12 mouse cellular contexts compared by ENCODE assay signal in the genomic region with DNA sequence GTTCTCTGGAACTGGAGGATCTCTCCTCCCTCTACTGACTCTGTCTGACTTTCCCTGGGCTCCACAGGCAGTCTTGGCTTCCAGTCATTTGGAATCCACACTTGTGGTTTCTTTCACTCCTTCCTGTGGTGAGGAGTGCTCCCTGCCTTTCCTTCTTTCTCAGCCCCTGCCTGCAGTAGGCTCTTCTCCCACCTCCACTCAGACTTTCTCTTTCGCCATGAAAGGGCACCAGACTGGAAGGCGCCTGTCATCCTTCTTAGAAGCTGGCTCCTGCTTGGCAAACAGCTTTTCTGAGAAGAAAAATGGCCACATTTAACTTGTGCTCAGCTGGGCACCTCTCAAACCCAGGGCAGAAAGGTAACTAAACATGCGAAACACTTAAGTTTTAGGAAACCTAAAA.
A peak's percentile ranks its signal among the peaks of the same experiment; 100 is the strongest.
DNase-seq lines count a peak whose midpoint lies in the region; ATAC-seq and TF ChIP-seq lines count a peak whose summit lies in the region.
"Had no signal": no experiment of that assay in that cellular context is flagged by ENCODE, and none has a peak within 500 bp of the region (broad histone marks: within the 10 kb centered on the region; RNA-seq: fewer than 3 reads in every experiment).

No protein-coding gene starts in this region.

- peaks cover 4% of the 10 kb centered on the region for H3K36me3 ChIP-seq in C2C12 (ENCODE audit: control insufficient read depth, insufficient read depth)
- peaks cover 43% of the 10 kb centered on the region for H3K36me3 ChIP-seq in forebrain, embryonic 13.5 days (ENCODE audit: poor library complexity, severe bottlenecking)
- peaks cover 22% of the 10 kb centered on the region for H3K36me3 ChIP-seq in midbrain, embryonic 10.5 days
- H3K36me3 ChIP-seq: heart, embryonic 15.5 days; kidney, embryonic 15.5 days had no signal

- peak; percentile 62 for ATAC-seq in forebrain, embryonic 13.5 days

- H3K4me3 ChIP-seq in C2C12 (ENCODE audit: insufficient read depth, poor library complexity, severe bottlenecking), result no peak overlapping the region
- no peak overlapping the region for H3K4me3 ChIP-seq in forebrain, embryonic 13.5 days
- H3K4me3 ChIP-seq in midbrain, embryonic 10.5 days, result no peak overlapping the region
- H3K4me3 ChIP-seq: heart, embryonic 15.5 days; kidney, embryonic 15.5 days; limb, embryonic 15.5 days had no signal

- peak overlapping the region; percentile 34; the same call in 1 of the 2 replicates for H3K9ac ChIP-seq in forebrain, embryonic 13.5 days
- H3K9ac ChIP-seq: heart, embryonic 15.5 days; kidney, embryonic 15.5 days; limb, embryonic 15.5 days had no signal

- no peaks in the 10 kb centered on the region for H3K79me3 ChIP-seq in C2C12 (ENCODE audit: low read depth)

- H3K4me1 ChIP-seq in forebrain, embryonic 13.5 days, result peaks cover 40% of the 10 kb centered on the region
- peaks cover 16% of the 10 kb centered on the region for H3K4me1 ChIP-seq in midbrain, embryonic 10.5 days
- H3K4me1 ChIP-seq: heart, embryonic 15.5 days; kidney, embryonic 15.5 days had no signal

- no peaks in the 10 kb centered on the region for H3K27me3 ChIP-seq in C2C12 (ENCODE audit: control insufficient read depth, insufficient read depth, insufficient read length)
- H3K27me3 ChIP-seq in forebrain, embryonic 13.5 days, result no peaks in the 10 kb centered on the region
- no peaks in the 10 kb centered on the region for H3K27me3 ChIP-seq in midbrain, embryonic 10.5 days (ENCODE audit: low read depth, poor library complexity, severe bottlenecking)
- H3K27me3 ChIP-seq: heart, embryonic 15.5 days; kidney, embryonic 15.5 days; limb, embryonic 15.5 days had no signal

- DNase-seq in brain, adult 2 months (ENCODE audit: low read depth, low spot score), result peak; percentile 75
- no peak for DNase-seq in midbrain, embryonic 10.5 days (ENCODE audit: low spot score)
- no peak for DNase-seq in yolk sac, embryonic 10.5 days (ENCODE audit: low spot score)
- DNase-seq in spleen, postnatal 4 days (ENCODE audit: low spot score in 2 of 2), result no peak
- DNase-seq in adrenal gland, adult 8-10 months, result no peak
- DNase-seq in adrenal gland, adult 2 months, result no peak
- DNase-seq: thymus, adult 18-20 months had no signal

- H3K27ac ChIP-seq in forebrain, embryonic 13.5 days, result peak overlapping the region; percentile 94
- peak overlapping the region; percentile 78 for H3K27ac ChIP-seq in midbrain, embryonic 10.5 days (replicated peaks)
- H3K27ac ChIP-seq: heart, embryonic 15.5 days; kidney, embryonic 15.5 days; limb, embryonic 15.5 days had no signal

- H3K9me3 ChIP-seq in forebrain, embryonic 13.5 days (replicated peaks), result no peaks in the 10 kb centered on the region
- no peaks in the 10 kb centered on the region for H3K9me3 ChIP-seq in midbrain, embryonic 10.5 days (replicated peaks)
- H3K9me3 ChIP-seq: heart, embryonic 15.5 days; kidney, embryonic 15.5 days; limb, embryonic 15.5 days had no signal

- H3K79me2 ChIP-seq in C2C12 (ENCODE audit: control insufficient read depth, insufficient read depth), result no peaks in the 10 kb centered on the region

- H3K4me2 ChIP-seq in forebrain, embryonic 13.5 days, result no peak overlapping the region
- H3K4me2 ChIP-seq: heart, embryonic 15.5 days; kidney, embryonic 15.5 days; limb, embryonic 15.5 days had no signal

- no peak for TF ChIP-seq CTCF in C2C12 (IDR thresholded peaks at IDR 0.05; ENCODE audit: control insufficient read depth, insufficient read depth, insufficient read length)

- H3ac ChIP-seq in C2C12 (ENCODE audit: control insufficient read depth, insufficient read length, low read depth), result no peak overlapping the region

- WGBS in forebrain, embryonic 13.5 days, result 19% methylated on average over 3 of the region's 3 CpGs
- 62% methylated on average over 3 of the region's 3 CpGs for WGBS in midbrain, embryonic 10.5 days

TF ChIP-seq in C2C12, 6 proteins besides CTCF, POLR2A, EP300 and RAD21:
- TF ChIP-seq CEBPB (IDR thresholded peaks at IDR 0.05; ENCODE audit: low read depth) (no peak), MYOG (IDR thresholded peaks at IDR 0.05; ENCODE audit: control insufficient read depth, extremely low read depth, insufficient read length) (no peak), USF1 (IDR thresholded peaks at IDR 0.05; ENCODE audit: low read depth) (no peak), MYOD1 (IDR thresholded peaks at IDR 0.05; ENCODE audit: control insufficient read depth, insufficient read length, low read depth) (peak; percentile 36), MAX (IDR thresholded peaks at IDR 0.05) (peak; percentile 33), FOSL1 (IDR thresholded peaks at IDR 0.05; ENCODE audit: insufficient read depth, low read length, poor library complexity, severe bottlenecking) (no peak)
